Mouse (Mus musculus) heart, embryonic 12.5 days (tissue): Measurements from ENCODE around the gene Usp46. TPM values are rescaled to one million over a fixed set of nuclear protein-coding genes. Genes with fewer than 3 reads are reported as not detected.

ENCODE experiments used
- ATAC-seq: fragments of 200-750 bp; cut with Nextera tagmentation; 2 replicates; pipeline ENCODE4 v1.8.0; 2017; ENCODE audit warnings: moderate TSS enrichment, moderate library complexity; ENCODE audit not compliant: insufficient number of reproducible peaks, low FRiP score
- H3K27ac ChIP-seq: fragments of 300-500 bp; sonication (generic); 2 replicates; pipeline ENCODE4 v1.5.1; 2016; ENCODE audit warnings: mild to moderate bottlenecking, moderate library complexity; ENCODE audit not compliant: poor library complexity, severe bottlenecking
- H3K27me3 ChIP-seq: fragments of 300-500 bp; sonication (generic); replicated peaks from 2 replicates; pipeline ENCODE4 v1.6.1; 2016; ENCODE audit warnings: mild to moderate bottlenecking, moderate library complexity
- H3K36me3 ChIP-seq: fragments of 300-500 bp; sonication (generic); 2 replicates; pipeline ENCODE4 v1.6.1; 2016; ENCODE audit warnings: mild to moderate bottlenecking, moderate library complexity
- H3K4me1 ChIP-seq: fragments of 300-500 bp; sonication (generic); replicated peaks from 2 replicates; pipeline ENCODE4 v1.6.1; 2016; ENCODE audit warnings: mild to moderate bottlenecking
- H3K4me2 ChIP-seq: fragments of 300-500 bp; sonication (generic); 2 replicates; pipeline ENCODE4 v1.6.1; 2016; ENCODE audit warnings: mild to moderate bottlenecking, moderate library complexity
- H3K4me3 ChIP-seq: fragments of 300-500 bp; sonication (generic); 2 replicates; pipeline ENCODE4 v1.5.1; 2016; ENCODE audit warnings: mild to moderate bottlenecking
- H3K9ac ChIP-seq: fragments of 300-500 bp; sonication (generic); 2 replicates; pipeline ENCODE4 v1.6.1; 2016; ENCODE audit warnings: mild to moderate bottlenecking, moderate library complexity
- H3K9me3 ChIP-seq: fragments of 300-500 bp; sonication (generic); replicated peaks from 2 replicates; pipeline ENCODE4 v1.6.1; 2016; ENCODE audit warnings: mild to moderate bottlenecking, moderate library complexity
- WGBS: fragments of 180-500 bp; shearing (Covaris S2); methylation state at CpG from one replicate; pipeline ENCODE4 v1.1.7; 2016; 5-methylcytosine and 5-hydroxymethylcytosine counted together
- polyA plus RNA-seq: library from polyadenylated mRNA; unstranded; fragments of >200 nt; fragmentation: Nextera tagmentation; extraction: Ambion mirVana; gene quantifications from 2 replicates; pipeline ENCODE4 v1.2.1, GENCODE M21; 2016

Gene Usp46
- polyA plus RNA-seq, 1 experiment from 2014 or later, result 41.4 TPM

GRCm38 (mm10) chr5:74020506-74020905 is 47.7 kb downstream of the Usp46 start:
- Histone ChIP-seq H3K36me3 (peaks cover 40% of the 10 kb centered on the region), H3K27me3 (no peaks in the 10 kb centered on the region), H3K4me1 (peaks cover 8% of the 10 kb centered on the region; the same call in 1 of the 2 replicates), H3K9me3 (no peaks in the 10 kb centered on the region), H3K27ac (no peak overlapping the region), H3K9ac (no peak overlapping the region), H3K4me2 (no peak overlapping the region), H3K4me3 (no peak overlapping the region)
- 95% methylated on average over 4 of the region's 4 CpGs for WGBS
- no peak for ATAC-seq

- Histone ChIP-seq H3K36me3 (peaks cover 55% of the 10 kb centered on the region), H3K9ac (no peak overlapping the region), H3K4me2 (no peak overlapping the region), H3K27ac (no peak overlapping the region), H3K27me3 (no peaks in the 10 kb centered on the region), H3K4me3 (no peak overlapping the region), H3K9me3 (no peaks in the 10 kb centered on the region), H3K4me1 (peaks cover 8% of the 10 kb centered on the region; the same call in 1 of the 2 replicates)
- ATAC-seq, result no peak
- WGBS, result 88% methylated on average over 8 of the region's 8 CpGs
Observed at GRCm38 (mm10) chr5:74018870-74019565, 49.2 kb downstream of the Usp46 start.

GRCm38 (mm10) chr5:74017488-74017887 is 50.7 kb downstream of the Usp46 start:
- Histone ChIP-seq H3K4me3 (no peak overlapping the region), H3K9ac (no peak overlapping the region), H3K4me2 (no peak overlapping the region), H3K4me1 (peaks cover 8% of the 10 kb centered on the region; the same call in 1 of the 2 replicates), H3K9me3 (no peaks in the 10 kb centered on the region), H3K27ac (no peak overlapping the region), H3K27me3 (no peaks in the 10 kb centered on the region), H3K36me3 (peaks cover 55% of the 10 kb centered on the region)
- ATAC-seq, result no peak
- 95% methylated on average over 5 of the region's 5 CpGs for WGBS

- H3K36me3 ChIP-seq, result peaks cover 49% of the 10 kb centered on the region
- H3K9ac ChIP-seq, result no peak overlapping the region
- H3K27ac ChIP-seq, result no peak overlapping the region
- ATAC-seq, result no peak
- H3K9me3 ChIP-seq, result no peaks in the 10 kb centered on the region
- H3K4me3 ChIP-seq, result no peak overlapping the region
- 93% methylated on average over 10 of the region's 10 CpGs for WGBS
- H3K27me3 ChIP-seq, result no peaks in the 10 kb centered on the region
- H3K4me2 ChIP-seq, result no peak overlapping the region
- peaks cover 17% of the 10 kb centered on the region for H3K4me1 ChIP-seq
Observed at GRCm38 (mm10) chr5:74011629-74012028, 56.6 kb downstream of the Usp46 start.

- Histone ChIP-seq H3K27me3 (no peaks in the 10 kb centered on the region), H3K4me2 (no peak overlapping the region; the same call in 1 of the 2 replicates), H3K9ac (no peak overlapping the region), H3K4me3 (no peak overlapping the region), H3K36me3 (peaks cover 55% of the 10 kb centered on the region), H3K27ac (peak overlapping the region; percentile 73), H3K4me1 (peaks cover 17% of the 10 kb centered on the region), H3K9me3 (no peaks in the 10 kb centered on the region)
- no peak for ATAC-seq
- 11% methylated on average over 3 of the region's 3 CpGs for WGBS
Observed at GRCm38 (mm10) chr5:74007492-74008070, 60.6 kb downstream of the Usp46 start.

- Histone ChIP-seq H3K4me2 (no peak overlapping the region), H3K36me3 (peaks cover 58% of the 10 kb centered on the region), H3K9me3 (no peaks in the 10 kb centered on the region), H3K9ac (no peak overlapping the region), H3K27ac (no peak overlapping the region), H3K4me1 (peaks cover 21% of the 10 kb centered on the region), H3K4me3 (no peak overlapping the region), H3K27me3 (no peaks in the 10 kb centered on the region)
- no peak for ATAC-seq
- 96% methylated on average over 2 of the region's 2 CpGs for WGBS
Observed at GRCm38 (mm10) chr5:74005936-74006335, 62.3 kb downstream of the Usp46 start.

GRCm38 (mm10) chr5:74001743-74002142 is 66.5 kb downstream of the Usp46 start:
- peaks cover 70% of the 10 kb centered on the region for H3K36me3 ChIP-seq
- no peak overlapping the region for H3K9ac ChIP-seq
- H3K4me1 ChIP-seq, result peaks cover 14% of the 10 kb centered on the region
- no peak for ATAC-seq
- no peak overlapping the region for H3K4me2 ChIP-seq
- no peaks in the 10 kb centered on the region for H3K9me3 ChIP-seq
- WGBS, result 64% methylated on average over 9 of the region's 9 CpGs
- H3K4me3 ChIP-seq, result no peak overlapping the region
- H3K27ac ChIP-seq, result 0 out of 2 replicates have a peak overlapping the region, but pooled peaks have one; percentile 15
- H3K27me3 ChIP-seq, result no peaks in the 10 kb centered on the region

- Histone ChIP-seq H3K4me1 (peaks cover 20% of the 10 kb centered on the region), H3K9ac (no peak overlapping the region), H3K4me2 (no peak overlapping the region), H3K27me3 (no peaks in the 10 kb centered on the region), H3K4me3 (no peak overlapping the region), H3K36me3 (peaks cover 49% of the 10 kb centered on the region), H3K9me3 (no peaks in the 10 kb centered on the region), H3K27ac (no peak overlapping the region)
- 71% methylated on average over 5 of the region's 5 CpGs for WGBS
- ATAC-seq, result no peak
Observed at GRCm38 (mm10) chr5:73998966-73999365, 69.3 kb downstream of the Usp46 start.

- Histone ChIP-seq H3K4me2 (no peak overlapping the region), H3K9ac (no peak overlapping the region), H3K27me3 (no peaks in the 10 kb centered on the region), H3K4me1 (peaks cover 18% of the 10 kb centered on the region), H3K9me3 (no peaks in the 10 kb centered on the region), H3K36me3 (peaks cover 13% of the 10 kb centered on the region), H3K4me3 (no peak overlapping the region), H3K27ac (no peak overlapping the region)
- 0 out of 2 replicates have a peak, but pooled peaks have one; percentile 36 for ATAC-seq
Observed at GRCm38 (mm10) chr5:73994850-73995249, 73.4 kb downstream of the Usp46 start.

GRCm38 (mm10) chr5:73993538-73993937 is 74.7 kb downstream of the Usp46 start:
- no peak overlapping the region for H3K27ac ChIP-seq
- H3K9ac ChIP-seq, result no peak overlapping the region
- no peaks in the 10 kb centered on the region for H3K27me3 ChIP-seq
- peaks cover 15% of the 10 kb centered on the region; the same call in 1 of the 2 replicates for H3K4me1 ChIP-seq
- H3K36me3 ChIP-seq, result peaks cover 10% of the 10 kb centered on the region
- no peak for ATAC-seq
- 77% methylated on average over 4 of the region's 4 CpGs for WGBS
- H3K4me2 ChIP-seq, result no peak overlapping the region
- H3K9me3 ChIP-seq, result no peaks in the 10 kb centered on the region
- H3K4me3 ChIP-seq, result no peak overlapping the region

GRCm38 (mm10) chr5:73992321-73992720 is 75.9 kb downstream of the Usp46 start:
- no peak overlapping the region for H3K9ac ChIP-seq
- no peaks in the 10 kb centered on the region for H3K27me3 ChIP-seq

More at GRCm38 (mm10) chr5:73992321-73992720, 75.9 kb downstream of the Usp46 start:
- Histone ChIP-seq H3K36me3 (peaks cover 2% of the 10 kb centered on the region), H3K4me3 (no peak overlapping the region), H3K9me3 (no peaks in the 10 kb centered on the region), H3K27ac (no peak overlapping the region), H3K4me1 (peaks cover 15% of the 10 kb centered on the region; the same call in 1 of the 2 replicates), H3K4me2 (no peak overlapping the region)
- no peak for ATAC-seq
- WGBS, result 87% methylated on average over 13 of the region's 13 CpGs
